Mouse (Mus musculus) stomach, embryonic 16.5 days (tissue): ENCODE results near the gene Smim4. TPM values are rescaled to one million over a fixed set of nuclear protein-coding genes. Genes with fewer than 3 reads are reported as not detected.

Experiments
- ATAC-seq: fragments of 200-750 bp; cut with Nextera tagmentation; 2 replicates; pipeline ENCODE4 v1.8.0; 2017; ENCODE audit warnings: moderate number of reproducible peaks, moderate TSS enrichment; ENCODE audit not compliant: insufficient read depth, low FRiP score
- H3K27ac ChIP-seq: fragments of 300-500 bp; sonication (generic); 2 replicates; pipeline ENCODE4 v1.5.1; 2014; ENCODE audit warnings: low read length
- H3K27me3 ChIP-seq: fragments of 300-500 bp; sonication (generic); 2 replicates; pipeline ENCODE4 v1.6.1; 2014; ENCODE audit warnings: low read length, control low read depth, mixed read lengths; ENCODE audit not compliant: control insufficient read depth, insufficient read depth
- H3K36me3 ChIP-seq: fragments of 300-500 bp; sonication (generic); 2 replicates; pipeline ENCODE4 v1.6.1; 2014; ENCODE audit warnings: low read length; ENCODE audit not compliant: control insufficient read depth, insufficient read depth
- H3K4me1 ChIP-seq: fragments of 300-500 bp; sonication (generic); 2 replicates; pipeline ENCODE4 v1.6.1; 2014; ENCODE audit warnings: low read length, control low read depth, mixed read lengths; ENCODE audit not compliant: control insufficient read depth, insufficient read depth
- H3K4me2 ChIP-seq: fragments of 300-500 bp; sonication (generic); 2 replicates; pipeline ENCODE4 v1.6.1; 2014; ENCODE audit warnings: low read depth, low read length, mixed read lengths
- H3K4me3 ChIP-seq: fragments of 300-500 bp; sonication (generic); replicated peaks from 2 replicates; pipeline ENCODE4 v1.5.1; 2014; ENCODE audit warnings: mild to moderate bottlenecking, low read length
- H3K9ac ChIP-seq: fragments of 300-500 bp; sonication (generic); 2 replicates; pipeline ENCODE4 v1.6.1; 2014; ENCODE audit warnings: low read length
- H3K9me3 ChIP-seq: fragments of 300-500 bp; sonication (generic); replicated peaks from 2 replicates; pipeline ENCODE4 v1.6.1; 2016; ENCODE audit warnings: low read length, control low read depth; ENCODE audit not compliant: control insufficient read depth
- WGBS: fragments of 180-500 bp; shearing (Covaris S2); extraction: QIAGEN DNeasy Blood & Tissue Kit; methylation state at CpG from one replicate; pipeline ENCODE4 v1.1.7; 2014; 5-methylcytosine and 5-hydroxymethylcytosine counted together
- polyA plus RNA-seq: library from polyadenylated mRNA; unstranded; fragments of >200 nt; fragmentation: Nextera tagmentation; extraction: Ambion mirVana; gene quantifications from 2 replicates; pipeline ENCODE4 v1.2.1, GENCODE M21; 2015

Smim4 gene
- polyA plus RNA-seq, 1 experiment from 2014 or later = 66.4 TPM

DNA sequence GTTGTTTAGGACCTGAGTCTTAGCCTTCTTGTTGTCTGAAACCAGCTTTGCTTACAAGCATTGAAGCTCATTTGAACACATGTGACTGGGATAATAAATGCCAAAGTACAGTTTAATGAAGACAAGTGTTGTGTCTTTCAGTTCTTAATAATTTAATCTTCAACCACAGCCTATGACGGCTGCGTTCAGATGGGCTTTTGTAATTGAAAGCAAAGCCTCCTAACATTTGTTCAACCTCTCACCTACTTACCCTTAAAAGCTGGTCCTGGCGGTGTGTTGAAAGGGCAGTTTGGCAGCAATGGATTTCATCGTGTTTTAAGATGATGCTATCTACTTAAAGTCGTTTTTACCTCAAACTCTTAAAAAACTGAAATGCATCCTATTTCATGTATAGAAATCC lies 16.6 kb downstream of the Smim4 start:
- no peak overlapping the region for H3K4me2 ChIP-seq
- H3K36me3 ChIP-seq = peaks cover 16% of the 10 kb centered on the region
- H3K27me3 ChIP-seq = no peaks in the 10 kb centered on the region
- no peak overlapping the region for H3K9ac ChIP-seq
- no peak overlapping the region for H3K27ac ChIP-seq
- no peak for ATAC-seq
- H3K4me1 ChIP-seq = no peaks in the 10 kb centered on the region
- no peak overlapping the region for H3K4me3 ChIP-seq
- 74% methylated on average over 5 of the region's 5 CpGs for WGBS
- H3K9me3 ChIP-seq = no peaks in the 10 kb centered on the region

GRCm38 (mm10) chr14:31110613-31111012 lies 18.1 kb downstream of the Smim4 start:
- Histone ChIP-seq H3K36me3 (peaks cover 28% of the 10 kb centered on the region), H3K9me3 (no peaks in the 10 kb centered on the region), H3K27ac (no peak overlapping the region), H3K4me3 (no peak overlapping the region), H3K4me2 (no peak overlapping the region), H3K27me3 (no peaks in the 10 kb centered on the region), H3K9ac (no peak overlapping the region), H3K4me1 (no peaks in the 10 kb centered on the region)
- WGBS = 67% methylated on average over 3 of the region's 3 CpGs
- ATAC-seq = no peak

GRCm38 (mm10) chr14:31105156-31105555 lies 23.6 kb downstream of the Smim4 start:
- Histone ChIP-seq H3K4me3 (no peak overlapping the region), H3K4me1 (no peaks in the 10 kb centered on the region), H3K27ac (no peak overlapping the region), H3K27me3 (no peaks in the 10 kb centered on the region), H3K9me3 (no peaks in the 10 kb centered on the region), H3K36me3 (peaks cover 22% of the 10 kb centered on the region), H3K4me2 (no peak overlapping the region), H3K9ac (no peak overlapping the region)
- WGBS = 73% methylated on average over 2 of the region's 2 CpGs
- no peak for ATAC-seq

DNA sequence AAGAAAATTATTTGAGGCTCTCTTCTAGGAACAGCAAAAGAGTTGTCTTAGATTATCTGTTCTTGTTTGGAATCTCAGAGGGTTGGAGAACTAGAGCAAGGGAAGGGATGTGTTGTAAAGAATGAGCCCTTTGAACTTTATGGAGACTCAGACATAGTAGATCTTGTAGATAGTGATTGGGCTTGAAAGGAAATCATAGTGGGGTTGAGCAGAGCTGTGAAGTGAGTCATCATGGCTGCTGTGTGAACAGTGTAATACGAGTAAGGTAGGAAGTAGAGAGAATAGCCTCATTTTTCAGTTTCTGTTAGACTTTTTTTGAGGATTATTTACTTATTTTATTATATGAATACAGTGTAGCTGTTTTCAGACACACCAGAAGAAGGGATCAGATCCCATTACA lies 38.8 kb downstream of the Smim4 start:
- Histone ChIP-seq H3K27ac (no peak overlapping the region), H3K4me3 (no peak overlapping the region), H3K4me2 (no peak overlapping the region), H3K27me3 (no peaks in the 10 kb centered on the region), H3K4me1 (no peaks in the 10 kb centered on the region), H3K9me3 (no peaks in the 10 kb centered on the region), H3K36me3 (peaks cover 31% of the 10 kb centered on the region), H3K9ac (no peak overlapping the region)
- no peak for ATAC-seq
- 74% methylated on average over 1 of the region's 1 CpGs for WGBS

GRCm38 (mm10) chr14:31088515-31088914 lies 40.2 kb downstream of the Smim4 start:
- peaks cover 31% of the 10 kb centered on the region for H3K36me3 ChIP-seq

GRCm38 (mm10) chr14:31087433-31087832 lies 41.3 kb downstream of the Smim4 start:
- no peak overlapping the region for H3K9ac ChIP-seq
- no peak for ATAC-seq
- 86% methylated on average over 6 of the region's 6 CpGs for WGBS
- H3K27ac ChIP-seq = no peak overlapping the region
- H3K4me2 ChIP-seq = no peak overlapping the region
- H3K9me3 ChIP-seq = no peaks in the 10 kb centered on the region
- H3K27me3 ChIP-seq = no peaks in the 10 kb centered on the region
- no peak overlapping the region for H3K4me3 ChIP-seq
- no peaks in the 10 kb centered on the region for H3K4me1 ChIP-seq
- H3K36me3 ChIP-seq = peaks cover 30% of the 10 kb centered on the region

More at GRCm38 (mm10) chr14:31088515-31088914, 40.2 kb downstream of the Smim4 start:
- Histone ChIP-seq H3K4me1 (no peaks in the 10 kb centered on the region), H3K9me3 (no peaks in the 10 kb centered on the region), H3K4me2 (no peak overlapping the region), H3K9ac (no peak overlapping the region), H3K4me3 (no peak overlapping the region), H3K27ac (no peak overlapping the region), H3K27me3 (no peaks in the 10 kb centered on the region)
- WGBS = 91% methylated on average over 2 of the region's 2 CpGs
- ATAC-seq = no peak

GRCm38 (mm10) chr14:31081147-31081546 lies 47.6 kb downstream of the Smim4 start:
- H3K36me3 ChIP-seq = peaks cover 21% of the 10 kb centered on the region
- H3K27me3 ChIP-seq = no peaks in the 10 kb centered on the region
- ATAC-seq = no peak
- no peaks in the 10 kb centered on the region for H3K4me1 ChIP-seq
- H3K27ac ChIP-seq = no peak overlapping the region
- no peak overlapping the region for H3K9ac ChIP-seq
- no peak overlapping the region for H3K4me3 ChIP-seq
- H3K9me3 ChIP-seq = 0 out of 2 replicates have a peak, but pooled peaks cover 3% of the 10 kb centered on the region
- H3K4me2 ChIP-seq = no peak overlapping the region

- H3K9me3 ChIP-seq = 0 out of 2 replicates have a peak, but pooled peaks cover 3% of the 10 kb centered on the region
- WGBS = 89% methylated on average over 3 of the region's 3 CpGs
- H3K4me1 ChIP-seq = no peaks in the 10 kb centered on the region
- no peak overlapping the region for H3K4me2 ChIP-seq
- no peak overlapping the region for H3K27ac ChIP-seq
- no peaks in the 10 kb centered on the region for H3K27me3 ChIP-seq
- H3K9ac ChIP-seq = no peak overlapping the region
- H3K4me3 ChIP-seq = no peak overlapping the region
- peaks cover 18% of the 10 kb centered on the region for H3K36me3 ChIP-seq
- ATAC-seq = no peak
These were observed 49.3 kb downstream of the Smim4 start for GRCm38 (mm10) chr14:31079313-31080028.

DNA sequence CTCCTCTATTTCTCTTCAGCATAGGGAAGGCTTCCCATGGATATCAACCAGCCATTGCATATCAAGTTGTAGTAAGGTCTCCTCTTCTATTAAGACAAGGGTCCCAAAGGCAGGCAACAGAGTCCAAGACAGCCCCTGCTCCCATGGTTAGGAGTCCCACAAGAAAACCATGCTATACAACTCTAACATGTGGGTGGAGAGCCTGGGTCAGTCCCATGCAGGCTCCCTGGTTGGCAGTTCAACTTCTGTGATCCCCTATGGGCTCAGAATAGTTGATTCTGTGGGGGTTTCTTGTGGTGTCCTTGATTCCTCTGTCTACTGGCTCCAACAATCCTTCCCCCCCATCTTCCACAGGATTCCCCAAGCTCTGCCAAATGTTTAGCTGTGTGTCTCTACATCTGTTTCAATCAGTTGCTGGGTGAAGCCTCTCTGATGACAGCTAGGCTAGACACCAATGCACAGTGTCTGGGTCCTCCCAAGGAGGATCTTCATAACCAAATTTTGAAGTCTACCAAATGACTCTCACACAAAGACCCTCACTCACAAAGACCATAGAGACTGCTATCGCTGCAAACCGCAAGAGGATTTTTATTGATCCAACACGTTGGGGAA lies 50.1 kb downstream of the Smim4 start:
- H3K9ac ChIP-seq = no peak overlapping the region
- no peak for ATAC-seq
- H3K4me1 ChIP-seq = no peaks in the 10 kb centered on the region
- H3K27ac ChIP-seq = no peak overlapping the region
- no peak overlapping the region for H3K4me2 ChIP-seq
- H3K9me3 ChIP-seq = 0 out of 2 replicates have a peak, but pooled peaks cover 3% of the 10 kb centered on the region
- WGBS = 93% methylated on average over 3 of the region's 3 CpGs
- H3K36me3 ChIP-seq = peaks cover 21% of the 10 kb centered on the region
- no peak overlapping the region for H3K4me3 ChIP-seq
- H3K27me3 ChIP-seq = no peaks in the 10 kb centered on the region
